Mouse (Mus musculus) adrenal gland, postnatal 4 days (tissue): ENCODE measurements around the gene Spsb1. TPM values are rescaled to one million over a fixed set of nuclear protein-coding genes. Genes with fewer than 3 reads are reported as not detected.

Experiments used
- DNase-seq, 2 experiments: peaks; one replicate each; pipeline ENCODE4 v3.0.0; 2021 to 2022; ENCODE audit warnings: low spot score in 2 of 2, mixed read lengths in 2 of 2
- long read RNA-seq, 2 experiments: library from polyadenylated mRNA; stranded (forward); transcript quantifications; one replicate each; pipeline ENCODE4 v2.0.0; 2021
- total RNA-seq, 2 experiments: library from RNA; stranded (reverse); gene quantifications; 2 replicates each; pipeline ENCODE4 v1.2.3; 2021

Gene Spsb1
- total RNA-seq: 10 to 100 TPM; 36.9 to 42.0 TPM
- long read RNA-seq, experiment 1, transcript Spsb1-201 (3 exons, 3,092 nt): major isoform, 7 of 8 reads
- long read RNA-seq, experiment 1, partial matches to known transcripts: 0 of 8 reads
- long read RNA-seq, experiment 1, other reads (novel, unspliced or antisense): 1 of 8 reads
- long read RNA-seq, experiment 2, transcript Spsb1-201 (3 exons, 3,092 nt): major isoform, 20 of 36 reads
- long read RNA-seq, experiment 2, partial matches to known transcripts: 0 of 36 reads
- long read RNA-seq, experiment 2, other reads (novel, unspliced or antisense): 12 of 36 reads

GRCm38 (mm10) chr4:149954893-149955439 lies at the start of gene Spsb1:
Spsb1 (minus strand) TSS chr4:149955043.
- peak; percentile 95 to 97 for DNase-seq

GRCm38 (mm10) chr4:150003641-150004040 lies 48.8 kb upstream of the Spsb1 start:
- DNase-seq: no peak

DNA sequence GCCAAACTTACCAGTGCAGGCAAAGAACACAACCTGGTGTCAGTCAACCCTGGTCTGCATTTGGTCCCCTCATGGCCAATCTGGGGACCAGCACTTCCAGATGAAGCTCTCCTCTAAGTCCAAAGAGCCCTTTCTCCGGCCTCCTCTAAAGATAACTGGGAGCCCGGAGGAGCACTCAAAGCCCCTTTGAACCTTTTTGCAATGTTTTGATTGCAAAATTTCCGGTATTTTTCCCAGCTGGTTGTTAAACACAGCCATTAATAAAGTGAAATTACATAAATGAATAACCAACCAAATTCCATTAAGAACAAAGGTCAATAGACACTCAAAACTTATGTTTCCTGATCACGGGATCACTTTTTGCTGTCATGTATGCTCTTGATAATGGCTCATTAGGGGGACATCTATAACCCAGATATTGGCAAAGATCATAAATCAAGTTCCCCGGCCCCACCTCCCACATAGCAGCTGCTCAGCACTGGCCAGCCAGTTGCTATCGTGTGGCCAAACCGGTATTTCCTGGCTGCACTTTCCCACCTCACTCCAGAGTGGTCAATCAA lies 48.3 kb upstream of the Spsb1 start:
- no peak for DNase-seq

GRCm38 (mm10) chr4:150002021-150002528 lies 47.2 kb upstream of the Spsb1 start:
- DNase-seq: no peak

GRCm38 (mm10) chr4:150001221-150001860 lies 46.5 kb upstream of the Spsb1 start:
- DNase-seq: no peak

- DNase-seq: no peak
These were observed 45.2 kb upstream of the Spsb1 start for GRCm38 (mm10) chr4:149999931-150000555.

GRCm38 (mm10) chr4:149999510-149999900 lies 44.7 kb upstream of the Spsb1 start:
- DNase-seq: no peak

- DNase-seq: no peak
These were observed 44.1 kb upstream of the Spsb1 start for GRCm38 (mm10) chr4:149998786-149999509.

DNA sequence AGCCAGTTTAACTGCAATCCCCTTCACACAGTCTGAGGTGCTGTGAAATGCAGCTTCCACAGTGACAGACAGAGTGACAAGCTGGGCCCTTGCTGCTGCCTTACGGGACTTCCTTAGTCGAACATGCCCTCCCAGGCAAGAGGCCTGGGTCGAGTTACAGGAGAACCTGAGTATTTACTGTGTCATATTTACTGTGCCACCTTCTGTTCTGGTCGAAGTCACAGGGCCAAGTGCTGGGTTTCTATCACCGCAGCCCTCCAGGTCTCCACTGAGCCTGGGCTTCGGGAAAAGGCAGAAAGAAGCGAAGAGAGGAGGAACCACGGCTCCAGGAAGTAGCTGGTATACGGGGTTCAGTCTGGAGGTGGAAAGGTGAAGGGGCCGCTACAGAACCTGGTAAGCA lies 43.2 kb upstream of the Spsb1 start:
- no peak for DNase-seq

DNA sequence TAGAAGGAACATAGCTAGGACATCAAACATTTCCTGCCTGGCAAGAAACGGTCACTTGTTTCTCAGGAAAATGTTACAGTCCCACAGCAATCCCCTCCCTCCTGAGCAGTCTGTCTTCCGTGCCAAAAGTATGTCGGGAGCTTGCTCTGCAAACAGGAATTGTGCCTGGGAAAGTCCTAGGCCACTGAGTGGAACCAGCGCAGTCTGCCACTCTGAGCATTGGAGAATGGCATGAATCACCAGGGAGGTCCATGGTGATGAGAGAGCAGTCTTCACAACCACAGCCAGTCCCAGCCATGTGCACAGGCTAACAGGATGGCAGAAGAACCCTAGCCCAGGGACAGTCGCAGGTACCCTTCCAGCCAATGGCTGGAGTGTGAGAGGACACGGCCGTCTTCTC lies 41.6 kb upstream of the Spsb1 start:
- DNase-seq: no peak

DNA sequence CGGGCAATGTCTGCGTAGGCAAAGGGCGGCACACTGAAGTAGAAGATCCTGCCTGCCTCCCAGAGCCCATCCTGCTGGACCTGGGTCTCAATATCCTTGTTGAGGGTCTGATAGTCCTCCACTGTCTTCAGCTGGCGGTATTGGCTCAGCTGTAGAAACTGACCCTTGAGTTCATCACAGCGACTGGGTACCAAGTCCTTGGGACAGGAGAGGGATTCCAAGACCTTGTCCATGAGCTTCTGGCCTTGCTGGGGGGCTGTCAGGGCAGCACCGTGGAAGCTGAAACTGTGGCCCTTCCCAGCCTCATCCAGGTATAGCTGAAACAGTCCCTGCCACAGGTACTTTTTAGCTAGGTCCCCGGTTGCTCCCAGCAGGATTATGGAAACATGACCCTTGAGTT lies 41.1 kb upstream of the Spsb1 start:
- no peak for DNase-seq

DNA sequence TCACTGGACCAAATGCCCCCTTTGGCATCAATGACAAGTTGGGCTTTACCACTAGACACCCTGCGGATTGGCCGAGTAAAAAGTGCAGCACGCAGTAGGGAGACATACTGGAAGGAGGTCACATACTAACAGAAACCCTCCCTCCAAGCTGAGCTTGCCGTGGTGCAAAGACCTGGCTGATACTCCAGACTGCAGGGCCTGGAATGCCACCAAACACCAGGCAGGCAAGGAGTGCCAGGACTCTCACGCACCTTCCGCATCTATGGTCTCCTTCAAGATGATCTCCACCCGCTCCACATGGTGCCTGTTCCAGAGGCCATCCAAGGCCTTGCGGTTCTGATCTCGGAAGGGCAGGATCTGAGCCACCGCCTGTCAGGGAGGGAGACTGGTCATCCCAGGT lies 39.4 kb upstream of the Spsb1 start:
- no peak for DNase-seq

GRCm38 (mm10) chr4:149992670-149993032 lies 37.8 kb upstream of the Spsb1 start:
- DNase-seq: no peak

DNA sequence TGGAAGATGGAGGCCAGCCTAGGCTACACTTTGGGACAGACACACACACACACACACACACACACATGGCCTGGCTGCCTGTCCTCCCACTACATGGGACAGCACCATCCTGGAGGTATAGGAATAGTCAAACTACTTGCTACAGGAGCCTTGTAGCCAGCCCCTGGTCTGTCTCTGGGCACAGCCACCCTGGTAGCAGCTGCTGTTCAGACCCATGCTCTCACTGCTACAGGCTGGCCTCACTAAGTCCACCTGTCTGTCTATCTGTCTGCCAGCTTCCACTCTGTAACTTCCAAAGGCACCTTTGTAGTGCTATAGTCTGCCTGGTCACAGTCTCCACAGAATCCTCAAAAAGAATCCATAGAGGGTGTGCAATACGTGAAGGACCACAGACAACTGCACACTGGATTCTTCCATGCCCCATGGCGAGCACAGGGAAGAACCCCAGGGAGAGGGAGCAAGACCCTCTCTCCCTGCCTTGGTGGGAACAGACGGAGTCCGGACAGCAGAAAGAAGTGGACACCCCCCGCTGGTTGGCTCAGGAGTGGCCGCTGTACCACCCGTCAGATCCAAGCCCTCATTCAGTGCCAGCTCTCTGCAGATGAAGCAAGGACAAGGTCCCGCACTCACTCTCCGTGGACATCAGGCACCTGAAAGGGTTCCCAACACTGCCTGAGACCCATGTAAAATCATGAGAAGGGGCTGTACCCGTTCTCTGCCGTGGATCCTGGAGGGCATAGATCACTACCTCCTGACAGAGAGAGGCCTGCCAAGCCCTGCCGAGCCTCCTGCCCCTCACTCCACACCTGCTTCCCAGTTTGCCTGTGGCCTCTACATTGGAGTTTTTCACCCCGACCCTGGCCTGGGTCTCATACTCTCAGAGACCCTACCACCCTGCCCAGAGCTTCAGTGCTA lies 37.2 kb upstream of the Spsb1 start:
- no peak for DNase-seq

GRCm38 (mm10) chr4:149990954-149991633 lies 36.3 kb upstream of the Spsb1 start:
- no peak for DNase-seq

- DNase-seq: no peak
These were observed 35.5 kb upstream of the Spsb1 start for GRCm38 (mm10) chr4:149990212-149990953.

DNA sequence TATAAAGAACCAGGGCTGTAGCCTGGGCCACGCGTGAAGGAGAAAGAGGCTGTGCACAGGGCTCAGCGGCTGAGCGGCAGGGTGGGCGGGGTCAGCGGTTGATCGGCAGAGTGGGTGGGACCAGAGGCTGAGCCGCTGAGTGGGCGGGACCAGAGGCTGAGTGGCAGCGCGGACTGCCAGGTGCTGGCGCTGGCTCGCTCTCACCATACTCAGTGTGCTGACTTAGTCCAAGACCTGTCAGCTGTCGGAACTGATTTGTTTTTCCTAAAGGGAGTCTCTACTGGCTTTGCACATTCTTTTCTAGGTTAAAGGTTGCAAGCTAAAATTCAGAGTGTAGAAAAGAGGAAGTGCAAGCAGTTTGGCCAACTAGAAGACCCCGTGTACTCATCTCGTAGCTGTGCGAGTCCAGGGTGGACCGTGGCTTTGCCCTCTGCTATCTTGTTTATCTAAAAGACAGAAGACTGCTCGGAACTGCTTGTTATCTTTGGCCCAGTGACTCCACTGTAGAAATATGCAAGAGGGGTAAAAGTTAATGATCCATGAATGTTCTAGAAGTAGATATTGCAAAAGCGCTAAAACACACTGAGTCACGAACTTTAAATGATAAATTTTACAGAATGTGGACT lies 34.2 kb upstream of the Spsb1 start:
- DNase-seq: peak; percentile 57 to 74

DNA sequence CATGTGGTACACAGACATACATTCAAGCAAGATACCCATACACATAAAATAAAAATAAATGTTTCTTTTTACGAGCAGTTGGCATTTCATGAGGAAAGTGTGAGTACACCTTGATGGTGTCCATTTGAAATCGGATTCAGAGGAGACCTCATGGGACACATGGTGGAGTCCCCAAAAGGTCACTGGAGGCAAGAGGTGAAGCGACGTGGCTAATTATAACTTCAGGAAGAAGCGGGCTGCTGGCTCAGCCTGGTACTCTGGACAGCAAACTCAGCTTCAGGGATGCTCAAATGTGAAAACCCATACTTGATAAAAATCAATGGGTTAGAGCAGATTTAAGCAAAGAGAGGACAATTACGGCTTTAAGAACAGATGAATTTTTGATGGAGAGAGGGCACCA lies 33.5 kb upstream of the Spsb1 start:
- no peak for DNase-seq
